Mouse (Mus musculus): ENCODE data around the gene Lysmd4. TPM values are rescaled to one million over a fixed set of nuclear protein-coding genes. Genes with fewer than 3 reads are reported as not detected.

Lysmd4 gene
- total and polyA plus RNA-seq, 3 experiments = 14.6 to 18.2 (median 17.3) TPM

DNA sequence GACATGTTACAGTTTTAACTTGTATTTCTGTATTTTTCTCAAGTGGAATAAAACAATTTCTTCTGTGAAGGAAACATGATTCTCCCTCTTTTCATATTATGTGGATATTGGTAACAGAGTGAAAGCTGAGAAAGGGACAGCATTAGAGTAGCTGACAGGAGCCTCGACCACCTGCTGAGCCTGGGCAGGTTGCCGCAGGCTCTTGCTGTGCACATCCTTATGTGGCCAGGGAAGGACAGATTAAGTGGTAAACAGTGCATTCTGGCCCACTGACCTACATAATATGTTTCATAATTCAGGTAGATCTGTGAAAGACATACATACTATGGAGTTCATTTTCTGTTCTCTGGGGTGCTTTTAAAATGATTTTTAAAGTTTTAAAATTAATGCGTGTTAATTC, 6.0 kb downstream of the Lysmd4 start:
- H3K36me3 ChIP-seq (ENCODE audit: control insufficient read depth, insufficient read depth, low read length) = peaks cover 21% of the 10 kb centered on the region

DNA sequence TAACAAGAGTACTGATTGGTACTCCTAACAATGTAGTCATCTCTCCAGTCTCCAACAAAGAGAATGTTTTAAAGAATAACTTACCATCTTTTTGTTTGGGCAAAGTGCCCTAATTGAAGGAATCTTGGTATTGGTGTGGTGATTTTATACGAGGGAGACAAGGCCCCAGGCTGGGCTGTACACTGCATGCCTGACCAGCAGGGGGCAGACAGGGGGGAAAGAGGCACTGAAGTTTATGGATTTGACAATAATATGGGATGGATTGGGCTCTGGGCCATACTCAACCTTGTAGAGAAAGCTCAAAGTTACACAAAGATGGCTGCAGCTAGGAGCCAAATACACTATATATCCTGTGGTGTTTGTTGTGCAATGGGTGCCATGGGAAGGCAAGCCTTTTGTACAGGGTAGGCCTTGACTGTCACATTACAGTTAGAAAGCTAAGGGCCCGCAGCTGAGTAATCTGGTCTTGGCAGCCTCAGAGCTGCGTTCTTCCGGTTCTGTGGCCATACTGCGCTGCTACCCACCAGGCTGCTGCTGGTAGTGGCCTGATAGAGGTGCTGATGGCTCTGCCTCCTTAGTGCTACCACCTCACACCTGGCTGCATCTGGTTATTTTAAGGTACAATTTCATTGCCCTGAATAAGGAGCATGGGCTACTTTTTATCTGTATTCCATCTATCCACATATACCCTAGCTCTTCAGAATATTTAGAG, 6.7 kb downstream of the Lysmd4 start:
- intact Hi-C loops (cut with DNase I) = no loop called here

More for the DNA sequence above, 6.0 kb downstream of the Lysmd4 start:
- no peak for DNase-seq
- TF ChIP-seq EP300 (IDR thresholded peaks at IDR 0.05; ENCODE audit: insufficient read depth, low read depth, low read length) (no peak), POLR2A (IDR thresholded peaks at IDR 0.05; ENCODE audit: insufficient read depth, low read depth, low read length) (no peak), CTCF (IDR thresholded peaks at IDR 0.05) (no peak)
- WGBS = 63% methylated on average over 3 of the region's 3 CpGs
- Histone ChIP-seq H3K27ac (peak overlapping the region; percentile 24), H3K4me3 (no peak overlapping the region), H3K79me2 (replicated peaks; ENCODE audit: control insufficient read depth, insufficient read depth, low read length) (no peaks in the 10 kb centered on the region), H3K27me3 (ENCODE audit: control insufficient read depth, insufficient read depth, low read length) (no peaks in the 10 kb centered on the region), H3K9ac (ENCODE audit: low read depth, low read length) (no peak overlapping the region), H3K4me1 (ENCODE audit: control insufficient read depth, insufficient read depth, low read length) (peaks cover 19% of the 10 kb centered on the region)
- intact Hi-C loops (cut with DNase I) = no loop called here

DNA sequence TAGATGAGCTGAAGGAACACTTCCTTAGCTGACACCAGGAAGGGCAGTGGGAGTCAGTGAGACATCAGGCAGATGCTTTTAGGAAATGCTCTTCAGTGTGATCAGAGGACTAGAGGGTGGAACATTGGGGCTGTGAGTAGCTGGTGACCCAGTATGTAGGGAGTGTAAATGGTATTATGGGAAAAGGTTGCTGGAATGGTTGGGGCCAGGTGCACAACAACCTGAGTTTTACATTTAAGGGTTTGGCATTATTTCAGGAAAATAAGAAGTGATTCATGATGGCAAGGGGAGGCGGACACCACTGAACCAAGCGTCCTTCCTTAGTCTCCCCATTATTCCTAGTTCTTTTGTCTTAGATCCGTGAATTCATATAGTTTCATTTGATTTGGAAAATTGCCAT, 7.4 kb downstream of the Lysmd4 start:
- H3K9ac ChIP-seq (ENCODE audit: low read depth, low read length) = no peak overlapping the region
- WGBS = 43% methylated on average over 3 of the region's 3 CpGs
- TF ChIP-seq CTCF (IDR thresholded peaks at IDR 0.05) (no peak), EP300 (IDR thresholded peaks at IDR 0.05; ENCODE audit: insufficient read depth, low read depth, low read length) (no peak), POLR2A (IDR thresholded peaks at IDR 0.05; ENCODE audit: insufficient read depth, low read depth, low read length) (no peak)
- no peaks in the 10 kb centered on the region for H3K79me2 ChIP-seq (replicated peaks; ENCODE audit: control insufficient read depth, insufficient read depth, low read length)
- H3K27ac ChIP-seq = peak overlapping the region; percentile 81
- no peak for DNase-seq
- no peaks in the 10 kb centered on the region for H3K27me3 ChIP-seq (ENCODE audit: control insufficient read depth, insufficient read depth, low read length)
- H3K36me3 ChIP-seq (ENCODE audit: control insufficient read depth, insufficient read depth, low read length) = peaks cover 26% of the 10 kb centered on the region
- peaks cover 19% of the 10 kb centered on the region for H3K4me1 ChIP-seq (ENCODE audit: control insufficient read depth, insufficient read depth, low read length)
- intact Hi-C loops (cut with DNase I) = no loop called here
- no peak overlapping the region for H3K4me3 ChIP-seq

More for the DNA sequence above, 6.7 kb downstream of the Lysmd4 start:
- Histone ChIP-seq H3K79me2 (replicated peaks; ENCODE audit: control insufficient read depth, insufficient read depth, low read length) (no peaks in the 10 kb centered on the region), H3K4me1 (ENCODE audit: control insufficient read depth, insufficient read depth, low read length) (peaks cover 17% of the 10 kb centered on the region), H3K4me3 (no peak overlapping the region), H3K9ac (ENCODE audit: low read depth, low read length) (no peak overlapping the region), H3K27me3 (ENCODE audit: control insufficient read depth, insufficient read depth, low read length) (no peaks in the 10 kb centered on the region), H3K27ac (peak overlapping the region; percentile 81), H3K36me3 (ENCODE audit: control insufficient read depth, insufficient read depth, low read length) (peaks cover 21% of the 10 kb centered on the region)
- TF ChIP-seq CTCF (IDR thresholded peaks at IDR 0.05) (peak; percentile 88), POLR2A (IDR thresholded peaks at IDR 0.05; ENCODE audit: insufficient read depth, low read depth, low read length) (no peak), EP300 (IDR thresholded peaks at IDR 0.05; ENCODE audit: insufficient read depth, low read depth, low read length) (peak; percentile 16; the same call in 1 of the 2 replicates)
- WGBS = 56% methylated on average over 5 of the region's 5 CpGs
- peak in 1 of 2 experiments; percentile 63 for DNase-seq

DNA sequence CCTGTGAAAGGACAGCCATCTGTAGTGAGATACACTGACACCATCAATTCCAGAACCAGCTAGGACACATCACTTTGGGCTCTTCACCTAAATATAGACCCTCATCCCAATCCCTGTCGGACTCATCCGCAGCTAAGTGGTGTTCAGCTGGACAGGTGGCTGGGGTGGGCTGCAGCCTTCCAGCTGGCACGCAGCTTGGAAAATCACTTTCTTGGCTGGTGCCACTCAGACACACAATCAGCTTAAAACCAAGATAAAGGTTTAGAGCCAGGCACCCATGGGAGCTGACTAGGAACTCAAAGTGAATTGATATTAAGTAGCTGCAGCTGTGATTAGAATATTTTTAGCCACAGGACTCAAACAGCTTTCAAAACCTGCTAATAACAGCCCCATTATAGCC, 7.9 kb downstream of the Lysmd4 start:
- TF ChIP-seq POLR2A (IDR thresholded peaks at IDR 0.05; ENCODE audit: insufficient read depth, low read depth, low read length) = no peak
- TF ChIP-seq EP300 (IDR thresholded peaks at IDR 0.05; ENCODE audit: insufficient read depth, low read depth, low read length) = peak; percentile 93
- Histone ChIP-seq H3K9ac (ENCODE audit: low read depth, low read length) (no peak overlapping the region), H3K27ac (peak overlapping the region; percentile 81), H3K4me1 (ENCODE audit: control insufficient read depth, insufficient read depth, low read length) (peaks cover 21% of the 10 kb centered on the region), H3K36me3 (ENCODE audit: control insufficient read depth, insufficient read depth, low read length) (peaks cover 31% of the 10 kb centered on the region), H3K27me3 (ENCODE audit: control insufficient read depth, insufficient read depth, low read length) (no peaks in the 10 kb centered on the region), H3K4me3 (no peak overlapping the region), H3K79me2 (replicated peaks; ENCODE audit: control insufficient read depth, insufficient read depth, low read length) (no peaks in the 10 kb centered on the region)
- intact Hi-C loops (cut with DNase I) = no loop called here
- 4% methylated on average over 3 of the region's 3 CpGs for WGBS
- peak; percentile 74 to 84 for DNase-seq

DNA sequence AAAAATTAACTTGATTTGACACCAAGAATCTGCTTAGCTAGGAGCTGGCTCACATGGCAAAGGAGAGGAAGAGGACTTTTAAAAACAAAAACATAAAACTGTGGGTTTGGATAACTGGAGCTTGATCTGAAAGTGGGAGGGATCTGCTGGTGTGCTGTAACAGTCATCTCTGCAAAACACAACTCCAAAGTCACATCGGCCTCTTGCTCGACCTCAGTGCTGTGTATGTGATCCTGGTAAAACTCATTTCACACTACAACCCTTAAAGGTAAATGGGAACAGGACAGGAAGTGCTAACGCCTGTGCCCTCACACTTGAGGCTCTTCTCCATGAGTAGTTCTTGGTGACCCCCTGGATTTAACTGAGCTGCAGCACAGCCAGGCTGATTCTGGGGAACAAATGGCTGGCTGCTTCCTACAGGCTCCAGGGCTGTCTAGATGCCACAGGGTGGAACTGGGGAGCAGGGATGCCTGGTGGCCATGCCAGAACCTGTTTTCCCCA, 8.3 kb downstream of the Lysmd4 start:
- H3K9ac ChIP-seq (ENCODE audit: low read depth, low read length) = peak overlapping the region; percentile 1
- no peak for DNase-seq
- intact Hi-C loops (cut with DNase I) = no loop called here
- H3K36me3 ChIP-seq (ENCODE audit: control insufficient read depth, insufficient read depth, low read length) = peaks cover 36% of the 10 kb centered on the region
- no peak overlapping the region for H3K4me3 ChIP-seq
- peaks cover 24% of the 10 kb centered on the region for H3K4me1 ChIP-seq (ENCODE audit: control insufficient read depth, insufficient read depth, low read length)
- TF ChIP-seq POLR2A (IDR thresholded peaks at IDR 0.05; ENCODE audit: insufficient read depth, low read depth, low read length) (peak; percentile 20; the same call in 1 of the 2 replicates), CTCF (IDR thresholded peaks at IDR 0.05) (no peak), EP300 (IDR thresholded peaks at IDR 0.05; ENCODE audit: insufficient read depth, low read depth, low read length) (no peak)
- H3K79me2 ChIP-seq (replicated peaks; ENCODE audit: control insufficient read depth, insufficient read depth, low read length) = no peaks in the 10 kb centered on the region
- WGBS = 19% methylated on average over 3 of the region's 3 CpGs
- no peaks in the 10 kb centered on the region for H3K27me3 ChIP-seq (ENCODE audit: control insufficient read depth, insufficient read depth, low read length)
- peak overlapping the region; percentile 81 for H3K27ac ChIP-seq

DNA sequence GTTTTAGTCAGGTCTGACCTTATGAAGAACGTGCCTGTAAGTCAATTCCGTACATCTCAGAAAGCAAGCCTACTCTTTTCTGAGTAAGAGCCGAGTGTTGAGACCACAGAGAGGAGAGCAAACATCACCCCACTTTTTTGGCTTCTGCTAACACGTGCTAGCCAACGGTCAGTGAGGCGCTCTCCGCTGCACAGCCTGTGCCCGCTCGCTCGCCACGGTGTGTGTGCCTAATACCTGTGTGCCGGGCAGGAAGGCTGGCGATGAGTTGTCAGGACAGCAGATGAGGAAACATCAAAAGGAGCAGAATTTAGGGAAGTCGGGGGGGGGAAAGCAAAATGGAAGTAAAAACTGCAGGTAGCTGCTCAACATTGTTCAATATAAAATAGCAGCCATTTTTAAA, 10.2 kb downstream of the Lysmd4 start:
- no peaks in the 10 kb centered on the region for H3K27me3 ChIP-seq (ENCODE audit: control insufficient read depth, insufficient read depth, low read length)
- no peaks in the 10 kb centered on the region for H3K79me2 ChIP-seq (replicated peaks; ENCODE audit: control insufficient read depth, insufficient read depth, low read length)
- no peak for DNase-seq
- peak overlapping the region; percentile 14; the same call in 1 of the 2 replicates for H3K27ac ChIP-seq
- H3K4me1 ChIP-seq (ENCODE audit: control insufficient read depth, insufficient read depth, low read length) = peaks cover 30% of the 10 kb centered on the region
- 85% methylated on average over 14 of the region's 14 CpGs for WGBS
- no peak overlapping the region for H3K4me3 ChIP-seq
- peaks cover 54% of the 10 kb centered on the region for H3K36me3 ChIP-seq (ENCODE audit: control insufficient read depth, insufficient read depth, low read length)
- no peak overlapping the region for H3K9ac ChIP-seq (ENCODE audit: low read depth, low read length)
- TF ChIP-seq EP300 (IDR thresholded peaks at IDR 0.05; ENCODE audit: insufficient read depth, low read depth, low read length) (no peak), POLR2A (IDR thresholded peaks at IDR 0.05; ENCODE audit: insufficient read depth, low read depth, low read length) (no peak), CTCF (IDR thresholded peaks at IDR 0.05) (no peak)
- intact Hi-C loops (cut with DNase I) = no loop called here

Data from heart, adult 2 months (tissue).